Mouse (Mus musculus) megakaryocyte progenitor cell, adult 5-6 weeks (primary cell): ENCODE measurements around the gene Dock7. TPM values are rescaled to one million over a fixed set of nuclear protein-coding genes. Genes with fewer than 3 reads are reported as not detected.
"Not testable (repeated sequence)": the region's sequence is repeated elsewhere in the genome, so short reads cannot be mapped to it uniquely, and the experiment has no call there.

Experiments
- ATAC-seq: replicated peaks from 2 replicates; pipeline ENCODE4 v1.8.0; 2016; ENCODE audit warnings: mild to moderate bottlenecking, moderate TSS enrichment, inconsistent platforms; ENCODE audit not compliant: poor library complexity
- total RNA-seq, 2 experiments: library from RNA; stranded (forward) in 1 of 2; stranded (reverse) in 1 of 2; fragments of 157-497, 149-512 nt in 1 of 2; fragments of 200-1000 nt in 1 of 2; gene quantifications; 2 replicates each; pipeline versions ENCODE4 v1.2.3 to v1.2.4; 2015 to 2017

Gene Dock7
- total RNA-seq, 2 experiments from 2014 or later = 20.4 to 32.5 TPM

GRCm38 (mm10) chr4:99022221-99022620, 98.5 kb downstream of the Dock7 start:
- ATAC-seq = no peak

- no peak for ATAC-seq
Measured at GRCm38 (mm10) chr4:99011039-99011438, 109.7 kb downstream of the Dock7 start.

GRCm38 (mm10) chr4:99006319-99006718, 114.4 kb downstream of the Dock7 start:
- ATAC-seq = no peak

GRCm38 (mm10) chr4:99005574-99005973, 115.1 kb downstream of the Dock7 start:
- no peak for ATAC-seq

GRCm38 (mm10) chr4:98993491-98993890, 127.2 kb downstream of the Dock7 start:
- no peak for ATAC-seq

- no peak for ATAC-seq
Measured at GRCm38 (mm10) chr4:98984701-98985100, 136.0 kb downstream of the Dock7 start.

GRCm38 (mm10) chr4:98979976-98980375, 140.7 kb downstream of the Dock7 start:
- ATAC-seq = not testable (repeated sequence)

GRCm38 (mm10) chr4:98978693-98979092, 142.0 kb downstream of the Dock7 start:
- no peak for ATAC-seq

GRCm38 (mm10) chr4:98978288-98978687, 142.4 kb downstream of the Dock7 start:
- not testable (repeated sequence) for ATAC-seq

- no peak for ATAC-seq
Measured at GRCm38 (mm10) chr4:98975741-98976140, 145.0 kb downstream of the Dock7 start.

- no peak for ATAC-seq
Measured at GRCm38 (mm10) chr4:98969946-98970345, 150.8 kb downstream of the Dock7 start.

GRCm38 (mm10) chr4:98960243-98960642, 160.5 kb downstream of the Dock7 start:
- ATAC-seq = no peak

GRCm38 (mm10) chr4:98955986-98956385, 164.7 kb downstream of the Dock7 start:
- no peak for ATAC-seq

GRCm38 (mm10) chr4:98950563-98950962, 170.2 kb downstream of the Dock7 start:
- peak; percentile 42 for ATAC-seq

GRCm38 (mm10) chr4:98938210-98938609, 182.5 kb downstream of the Dock7 start:
- not testable (repeated sequence) for ATAC-seq

- ATAC-seq = no peak
Measured at GRCm38 (mm10) chr4:98936036-98936435, 184.7 kb downstream of the Dock7 start.

GRCm38 (mm10) chr4:98925250-98925781, 195.4 kb downstream of the Dock7 start:
- ATAC-seq = no peak

GRCm38 (mm10) chr4:98924906-98925178, 195.9 kb downstream of the Dock7 start:
- no peak for ATAC-seq

- ATAC-seq = no peak
Measured at GRCm38 (mm10) chr4:98924071-98924905, 196.4 kb downstream of the Dock7 start.

GRCm38 (mm10) chr4:98923568-98924070, 197.1 kb downstream of the Dock7 start, which contains the start of gene Usp1:
TSS of gene Usp1 (plus strand) at chr4:98923810.
- ATAC-seq = no peak

- peak; percentile 77 for ATAC-seq
Measured at GRCm38 (mm10) chr4:98922643-98923567, 197.8 kb downstream of the Dock7 start.
